Mouse (Mus musculus) left cerebral cortex, postnatal 36 days (tissue): ENCODE data around the gene Dzip1l. TPM values are rescaled to one million over a fixed set of nuclear protein-coding genes. Genes with fewer than 3 reads are reported as not detected.
"Not testable (repeated sequence)": the region's sequence is repeated elsewhere in the genome, so short reads cannot be mapped to it uniquely, and the experiment has no call there.

Experiments used
- DNase-seq, 2 experiments: peaks; one replicate each; pipeline ENCODE4 v3.0.0; 2021 to 2022; ENCODE audit warnings: low spot score in 2 of 2, mixed read lengths in 1 of 2
- intact Hi-C: fragments of 180-260 bp; cut with DNase I; formaldehyde crosslinking; loops from one replicate; pipeline ENCODE4 v1.15.1; 2025
- total RNA-seq, 2 experiments: library from RNA; stranded (reverse); gene quantifications; 2 replicates each; pipeline ENCODE4 v1.2.3; 2021

Dzip1l gene
- 10 to 100 TPM; 21.6 to 29.7 TPM for total RNA-seq

- peak; percentile 80 to 83 for DNase-seq
- intact Hi-C loops: loop anchor here (5.0 kb wide), 1 partner anchor 42 kb away; no protein-coding TSS in a partner anchor
These were observed at the start of gene Dzip1l for GRCm38 (mm10) chr9:99629281-99630011. Dzip1l (plus strand) TSS chr9:99629496.

GRCm38 (mm10) chr9:99580655-99581054 is 48.6 kb upstream of the Dzip1l start:
- peak in 1 of 2 experiments; percentile 8 for DNase-seq
- intact Hi-C loops: loop anchor here (10.0 kb wide), 1 partner anchor 106 kb away; no protein-coding TSS in a partner anchor

- intact Hi-C loops: loop anchor here (2.0 to 10.0 kb wide), 3 partner anchors 45 to 113 kb away; no protein-coding TSS in a partner anchor
- peak; percentile 29 for DNase-seq
These were observed 41.6 kb upstream of the Dzip1l start for GRCm38 (mm10) chr9:99587505-99588202.

DNA sequence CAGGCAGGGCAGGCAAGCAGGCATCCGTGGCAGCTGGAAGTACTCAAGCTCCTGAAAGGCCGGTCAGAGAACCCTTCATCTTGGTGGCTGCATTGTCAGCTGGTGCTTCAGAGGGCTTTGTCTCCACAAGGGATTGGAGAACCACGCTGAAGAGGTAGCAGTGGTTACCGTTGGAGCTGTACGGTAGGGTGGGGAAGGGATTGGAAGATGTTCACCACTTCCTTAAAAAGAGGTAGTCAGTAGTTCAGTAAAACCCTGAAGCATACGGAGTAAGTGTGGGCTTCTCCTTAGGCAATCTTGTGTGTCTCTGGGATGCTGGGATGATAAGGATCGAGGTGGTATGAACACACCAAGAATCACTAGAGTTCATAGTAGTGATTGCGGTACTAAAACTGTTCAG is 38.2 kb upstream of the Dzip1l start:
- no peak for DNase-seq
- intact Hi-C loops: no loop called here

DNA sequence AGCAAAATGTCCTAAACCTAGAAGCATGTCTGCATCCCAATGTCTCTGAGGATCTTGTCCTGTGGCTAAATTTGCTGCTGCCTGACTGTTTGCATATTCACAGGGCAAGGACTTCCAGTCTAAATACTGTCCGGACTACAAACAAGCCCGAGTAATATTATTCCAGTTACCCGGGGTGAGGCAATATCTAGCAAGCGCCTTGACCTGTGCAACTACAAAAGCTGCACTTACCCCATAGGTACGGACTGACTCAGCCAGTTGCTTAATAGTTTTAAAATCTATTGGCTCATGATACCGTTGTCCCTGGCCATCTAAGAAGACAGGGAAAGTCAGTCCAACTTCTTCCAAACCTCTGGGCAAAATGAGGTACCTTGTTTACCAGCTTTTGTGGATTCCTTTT is 30.2 kb upstream of the Dzip1l start:
- DNase-seq, intact Hi-C loops: not testable (repeated sequence)

GRCm38 (mm10) chr9:99603566-99603965 is 25.7 kb upstream of the Dzip1l start:
- DNase-seq: no peak
- intact Hi-C loops: no loop called here

DNA sequence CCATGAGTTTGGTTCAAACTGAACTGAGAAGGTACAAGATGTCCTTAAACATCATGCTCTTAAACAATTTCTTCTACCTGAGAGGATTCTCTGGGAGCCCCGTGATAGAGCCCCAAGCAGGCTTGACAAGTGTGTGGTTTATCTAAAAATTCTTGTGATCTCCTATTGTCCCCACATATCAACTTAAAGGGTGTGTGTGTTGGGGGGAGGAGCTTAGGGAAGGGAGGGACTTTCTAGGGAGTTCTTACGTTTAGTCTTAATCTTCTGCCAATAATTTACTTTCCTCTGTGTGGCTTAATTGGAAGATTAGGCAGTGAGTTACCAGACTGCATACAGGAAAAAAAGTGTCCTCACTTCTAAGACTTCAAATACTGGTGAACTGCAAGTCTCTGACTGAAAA is 17.1 kb upstream of the Dzip1l start, which contains the start of gene A4gnt:
Gene A4gnt (plus strand): TSS at position 301 of the 400 bp plus-strand sequence.
- no peak for DNase-seq
- intact Hi-C loops: no loop called here

GRCm38 (mm10) chr9:99619688-99620087 is 9.6 kb upstream of the Dzip1l start:
- intact Hi-C loops: no loop called here
- DNase-seq: no peak

GRCm38 (mm10) chr9:99620196-99620595 is 9.1 kb upstream of the Dzip1l start:
- intact Hi-C loops: no loop called here
- no peak for DNase-seq

- intact Hi-C loops: no loop called here
- no peak for DNase-seq
These were observed 7.3 kb upstream of the Dzip1l start for GRCm38 (mm10) chr9:99622034-99622433.

GRCm38 (mm10) chr9:99622966-99623365 is 6.3 kb upstream of the Dzip1l start:
- intact Hi-C loops: no loop called here
- no peak for DNase-seq

GRCm38 (mm10) chr9:99624117-99624516 is 5.2 kb upstream of the Dzip1l start:
- intact Hi-C loops: no loop called here
- no peak for DNase-seq

GRCm38 (mm10) chr9:99628581-99628980 is 715 bp upstream of the Dzip1l start:
- no peak for DNase-seq
- intact Hi-C loops: no loop called here

- no peak for DNase-seq
- intact Hi-C loops: loop anchor here (5.0 kb wide), 1 partner anchor 43 kb away; no protein-coding TSS in a partner anchor
These were observed 775 bp downstream of the Dzip1l start for GRCm38 (mm10) chr9:99630071-99630470.

- peak in 1 of 2 experiments; percentile 17 for DNase-seq
These were observed 1.3 kb downstream of the Dzip1l start for GRCm38 (mm10) chr9:99630528-99631125.

DNA sequence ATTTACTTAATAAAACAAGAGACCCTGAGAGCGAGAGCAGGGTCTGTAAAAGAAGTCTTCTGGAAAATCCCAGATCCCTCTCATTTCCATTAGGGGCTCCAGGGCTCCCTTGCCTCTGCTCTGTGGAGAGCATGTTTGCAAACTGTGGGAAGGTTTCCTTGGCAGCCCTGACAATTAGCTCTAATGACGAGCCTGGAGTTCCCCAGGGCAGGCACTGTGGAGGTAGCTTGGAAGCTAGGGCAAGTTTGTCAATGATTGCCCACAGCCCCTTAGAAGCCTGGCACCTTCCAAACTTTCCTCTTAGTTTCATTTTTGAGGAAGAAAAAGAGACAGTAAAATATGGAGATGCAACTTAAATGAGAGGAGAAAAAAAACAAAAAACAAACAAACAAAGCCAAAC is 2.5 kb downstream of the Dzip1l start:
- intact Hi-C loops: loop anchor here (5.0 kb wide), 1 partner anchor 44 kb away; no protein-coding TSS in a partner anchor
- no peak for DNase-seq

More at GRCm38 (mm10) chr9:99630528-99631125, 1.3 kb downstream of the Dzip1l start:
- intact Hi-C loops: loop anchor here (5.0 kb wide), 1 partner anchor 43 kb away; no protein-coding TSS in a partner anchor

- intact Hi-C loops: loop anchor here (5.0 kb wide), 1 partner anchor 45 kb away; no protein-coding TSS in a partner anchor
- no peak for DNase-seq
These were observed 3.0 kb downstream of the Dzip1l start for GRCm38 (mm10) chr9:99632264-99632663.

- DNase-seq: no peak
- intact Hi-C loops: no loop called here
These were observed 7.5 kb downstream of the Dzip1l start for GRCm38 (mm10) chr9:99636776-99637175.

DNA sequence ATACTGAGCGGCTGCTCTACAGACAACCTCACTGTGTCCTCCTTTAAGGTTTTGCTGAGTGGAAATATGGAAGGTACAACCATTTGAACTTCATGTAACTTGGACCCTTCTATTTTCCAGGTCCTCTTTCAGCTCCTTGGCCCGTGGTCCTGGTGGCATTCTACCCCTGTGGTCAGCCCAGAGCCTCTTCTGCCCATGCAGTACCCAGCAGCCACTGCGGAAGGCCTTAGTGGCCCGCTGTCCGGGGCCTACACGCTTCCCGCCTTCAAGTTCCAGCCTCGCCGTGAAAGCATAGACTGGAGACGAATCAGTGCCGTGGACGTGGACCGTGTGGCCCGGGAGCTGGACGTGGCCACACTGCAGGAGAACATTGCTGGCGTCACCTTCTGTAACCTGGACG is 7.9 kb downstream of the Dzip1l start:
- DNase-seq: no peak
- intact Hi-C loops: no loop called here

DNA sequence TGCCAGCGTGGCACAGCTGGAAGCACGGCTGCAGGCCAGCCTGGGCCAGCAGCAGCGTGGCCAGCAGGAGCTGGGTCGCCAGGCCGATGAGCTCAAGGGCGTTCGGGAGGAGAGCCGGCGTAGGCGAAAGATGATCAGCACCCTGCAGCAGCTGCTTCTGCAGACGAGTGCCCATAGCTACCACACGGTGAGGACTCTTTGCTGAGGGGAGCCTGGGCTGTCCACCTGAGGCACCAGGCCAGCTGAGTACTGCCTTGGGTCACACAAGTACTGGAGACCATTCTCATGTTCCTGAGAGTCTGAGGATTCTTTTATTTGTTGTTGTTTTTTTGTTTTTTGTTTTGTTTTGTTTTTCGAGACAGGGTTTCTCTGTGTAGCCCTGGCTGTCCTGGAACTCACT is 8.4 kb downstream of the Dzip1l start:
- no peak for DNase-seq
- intact Hi-C loops: no loop called here
